Mouse (Mus musculus): ENCODE data around the gene Pdia2.

Pdia2 gene

GRCm38 (mm10) chr17:26198892-26199291 lies at the start of gene Pdia2:
Gene Pdia2 (minus strand): TSS chr17:26199087.
- DNase-seq (ENCODE audit: low spot score in 2 of 2) = no peak

GRCm38 (mm10) chr17:26244101-26244841 lies 45.4 kb upstream of the Pdia2 start, which contains the start of gene Fam234a:
Gene Fam234a (minus strand): TSS chr17:26244242.
- DNase-seq (ENCODE audit: low spot score in 2 of 2) = peak; percentile 86 to 90

GRCm38 (mm10) chr17:26243471-26244100 lies 44.7 kb upstream of the Pdia2 start:
- no peak for DNase-seq (ENCODE audit: low spot score in 2 of 2)

GRCm38 (mm10) chr17:26240990-26241389 lies 42.1 kb upstream of the Pdia2 start:
- no peak for DNase-seq (ENCODE audit: low spot score in 2 of 2)

- DNase-seq (ENCODE audit: low spot score in 2 of 2) = no peak
Observed at GRCm38 (mm10) chr17:26240120-26240790, 41.4 kb upstream of the Pdia2 start.

- DNase-seq (ENCODE audit: low spot score in 2 of 2) = no peak
Observed at GRCm38 (mm10) chr17:26239551-26239950, 40.7 kb upstream of the Pdia2 start.

GRCm38 (mm10) chr17:26237667-26238066 lies 38.8 kb upstream of the Pdia2 start:
- no peak for DNase-seq (ENCODE audit: low spot score in 2 of 2)

GRCm38 (mm10) chr17:26235077-26235815 lies 36.4 kb upstream of the Pdia2 start:
- no peak for DNase-seq (ENCODE audit: low spot score in 2 of 2)

GRCm38 (mm10) chr17:26234386-26234785 lies 35.5 kb upstream of the Pdia2 start:
- DNase-seq (ENCODE audit: low spot score in 2 of 2) = no peak

- no peak for DNase-seq (ENCODE audit: low spot score in 2 of 2)
Observed at GRCm38 (mm10) chr17:26232863-26233262, 34.0 kb upstream of the Pdia2 start.

GRCm38 (mm10) chr17:26231156-26231555 lies 32.3 kb upstream of the Pdia2 start:
- DNase-seq (ENCODE audit: low spot score in 2 of 2) = no peak

- DNase-seq (ENCODE audit: low spot score in 2 of 2) = no peak
Observed at GRCm38 (mm10) chr17:26229776-26230175, 30.9 kb upstream of the Pdia2 start.

GRCm38 (mm10) chr17:26225150-26225549 lies 26.3 kb upstream of the Pdia2 start:
- DNase-seq (ENCODE audit: low spot score in 2 of 2) = no peak

GRCm38 (mm10) chr17:26221508-26221907 lies 22.6 kb upstream of the Pdia2 start:
- DNase-seq (ENCODE audit: low spot score in 2 of 2) = no peak

- DNase-seq (ENCODE audit: low spot score in 2 of 2) = no peak
Observed at GRCm38 (mm10) chr17:26212681-26213080, 13.8 kb upstream of the Pdia2 start.

- no peak for DNase-seq (ENCODE audit: low spot score in 2 of 2)
Observed at GRCm38 (mm10) chr17:26212241-26212640, 13.4 kb upstream of the Pdia2 start.

GRCm38 (mm10) chr17:26207686-26208085 lies 8.8 kb upstream of the Pdia2 start, which contains the start of gene Arhgdig:
Gene Arhgdig (minus strand): TSS chr17:26207786.
- no peak for DNase-seq (ENCODE audit: low spot score in 2 of 2)

GRCm38 (mm10) chr17:26206392-26206791 lies 7.5 kb upstream of the Pdia2 start:
- DNase-seq (ENCODE audit: low spot score in 2 of 2) = no peak

GRCm38 (mm10) chr17:26204766-26205165 lies 5.9 kb upstream of the Pdia2 start:
- DNase-seq (ENCODE audit: low spot score in 2 of 2) = no peak

GRCm38 (mm10) chr17:26203321-26203811 lies 4.5 kb upstream of the Pdia2 start:
- DNase-seq (ENCODE audit: low spot score in 2 of 2) = peak; percentile 75 to 83

- peak; percentile 30 to 45 for DNase-seq (ENCODE audit: low spot score in 2 of 2)
Observed at GRCm38 (mm10) chr17:26202737-26203136, 3.9 kb upstream of the Pdia2 start, which contains the start of gene Rgs11. Gene Rgs11 (plus strand): TSS chr17:26202951.

- DNase-seq (ENCODE audit: low spot score in 2 of 2) = no peak
Observed at GRCm38 (mm10) chr17:26201998-26202397, 3.1 kb upstream of the Pdia2 start.

All from frontal cortex, postnatal 36 days (tissue).